Mouse (Mus musculus): ENCODE data around the gene Letm1.

DNA sequence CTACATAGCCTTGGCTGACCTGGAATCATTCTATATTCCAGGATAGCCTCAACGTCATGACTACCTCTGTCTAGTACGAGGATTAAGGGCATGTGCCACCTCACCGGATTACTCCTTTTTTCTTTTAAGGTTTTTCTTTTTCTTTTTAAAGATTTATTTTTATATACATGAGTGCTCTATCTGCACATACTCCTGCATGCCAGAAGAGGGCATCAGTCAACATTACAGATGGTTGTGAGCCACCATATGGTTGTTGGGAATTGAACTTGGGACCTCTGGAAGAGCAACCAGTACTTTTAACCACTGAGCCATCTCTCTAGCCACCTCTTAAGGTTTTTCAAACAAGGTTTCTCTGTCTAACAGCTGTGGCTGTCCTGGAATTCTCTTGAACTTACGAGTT, 28.9 kb upstream of the Letm1 start:
- TF ChIP-seq CTCF (IDR thresholded peaks at IDR 0.05) (peak; percentile 42), EP300 (IDR thresholded peaks at IDR 0.05) (no peak)
